Comparison of ENCODE assay signal across 25 mouse cellular contexts in the genomic region with DNA sequence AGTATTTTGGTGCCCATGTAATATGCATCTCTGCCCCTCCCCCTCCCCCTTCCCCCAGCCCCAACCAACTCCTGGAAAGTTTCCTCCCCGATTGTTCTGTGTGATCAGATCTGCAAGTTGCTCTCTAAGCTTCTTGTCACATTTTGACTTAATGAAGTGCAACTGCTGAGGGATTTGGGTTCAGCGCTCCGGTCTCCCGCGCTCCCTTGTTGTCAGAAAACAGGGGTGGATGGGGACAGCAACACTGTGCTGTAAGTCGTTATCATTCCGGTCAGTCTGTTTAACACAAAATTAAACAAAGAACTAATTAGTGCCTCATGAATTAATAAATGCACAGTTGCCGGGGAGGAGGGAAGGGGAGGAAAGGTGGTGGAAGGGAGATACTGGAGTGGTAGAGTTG.
DNase-seq lines count a peak whose midpoint lies in the region; ATAC-seq lines count a peak whose summit lies in the region.
"Had no signal": no experiment of that assay in that cellular context is flagged by ENCODE, and none has a peak within 500 bp of the region (broad histone marks: within the 10 kb centered on the region; RNA-seq: fewer than 3 reads in every experiment).

No protein-coding gene starts in this region.

- H3K9me3 ChIP-seq in heart, embryonic 10.5 days: no peaks in the 10 kb centered on the region
- no peaks in the 10 kb centered on the region for H3K9me3 ChIP-seq in heart, embryonic 12.5 days (replicated peaks)
- no peaks in the 10 kb centered on the region for H3K9me3 ChIP-seq in midbrain, embryonic 10.5 days (replicated peaks)
- H3K9me3 ChIP-seq in midbrain, embryonic 16.5 days (replicated peaks; ENCODE audit: control insufficient read depth, low read length, poor library complexity, severe bottlenecking): no peaks in the 10 kb centered on the region
- H3K9me3 ChIP-seq: embryonic facial prominence, embryonic 10.5 days; embryonic facial prominence, embryonic 13.5 days; forebrain, embryonic 15.5 days; heart, embryonic 13.5 days had no signal

- no peak overlapping the region for H3K4me2 ChIP-seq in heart, embryonic 12.5 days
- no peak overlapping the region for H3K4me2 ChIP-seq in midbrain, embryonic 16.5 days (ENCODE audit: low read length)
- H3K4me2 ChIP-seq: embryonic facial prominence, embryonic 13.5 days; forebrain, embryonic 15.5 days; heart, embryonic 13.5 days; hindbrain, embryonic 14.5 days had no signal

- 56% methylated on average over 8 of the region's 8 CpGs for WGBS in heart, embryonic 10.5 days
- WGBS in heart, embryonic 12.5 days: 63% methylated on average over 8 of the region's 8 CpGs
- 21% methylated on average over 8 of the region's 8 CpGs for WGBS in midbrain, embryonic 10.5 days
- 9% methylated on average over 8 of the region's 8 CpGs for WGBS in midbrain, embryonic 16.5 days

- 0 out of 2 replicates have a peak overlapping the region, but pooled peaks have one; percentile 13 for H3K27ac ChIP-seq in heart, embryonic 10.5 days
- H3K27ac ChIP-seq in heart, embryonic 12.5 days (ENCODE audit: poor library complexity, severe bottlenecking): no peak overlapping the region
- peak overlapping the region; percentile 87 for H3K27ac ChIP-seq in midbrain, embryonic 10.5 days (replicated peaks)
- H3K27ac ChIP-seq in midbrain, embryonic 16.5 days (ENCODE audit: low read length): no peak overlapping the region
- H3K27ac ChIP-seq: embryonic facial prominence, embryonic 10.5 days; embryonic facial prominence, embryonic 13.5 days; forebrain, embryonic 15.5 days; heart, embryonic 13.5 days; hindbrain, embryonic 14.5 days had no signal

- H3K27me3 ChIP-seq in heart, embryonic 10.5 days (ENCODE audit: insufficient read depth, poor library complexity, severe bottlenecking): peaks cover 54% of the 10 kb centered on the region
- peaks cover 33% of the 10 kb centered on the region for H3K27me3 ChIP-seq in heart, embryonic 12.5 days (replicated peaks)
- H3K27me3 ChIP-seq in midbrain, embryonic 10.5 days (ENCODE audit: low read depth, poor library complexity, severe bottlenecking): peaks cover 93% of the 10 kb centered on the region
- H3K27me3 ChIP-seq in midbrain, embryonic 16.5 days (ENCODE audit: control insufficient read depth, insufficient read depth, low read depth, low read length): peaks cover 4% of the 10 kb centered on the region; the same call in 1 of the 2 replicates

- H3K9ac ChIP-seq in heart, embryonic 12.5 days: no peak overlapping the region
- no peak overlapping the region for H3K9ac ChIP-seq in midbrain, embryonic 16.5 days (ENCODE audit: low read depth, low read length)
- H3K9ac ChIP-seq: embryonic facial prominence, embryonic 13.5 days; forebrain, embryonic 15.5 days; heart, embryonic 13.5 days; hindbrain, embryonic 14.5 days had no signal

- H3K4me1 ChIP-seq in heart, embryonic 10.5 days: peaks cover 83% of the 10 kb centered on the region
- peaks cover 79% of the 10 kb centered on the region for H3K4me1 ChIP-seq in heart, embryonic 12.5 days (replicated peaks)
- peaks cover 100% of the 10 kb centered on the region for H3K4me1 ChIP-seq in midbrain, embryonic 10.5 days
- H3K4me1 ChIP-seq in midbrain, embryonic 16.5 days (ENCODE audit: control insufficient read depth, insufficient read depth, low read length): peaks cover 15% of the 10 kb centered on the region

- no peak overlapping the region for H3K4me3 ChIP-seq in heart, embryonic 10.5 days
- H3K4me3 ChIP-seq in heart, embryonic 12.5 days: no peak overlapping the region
- H3K4me3 ChIP-seq in midbrain, embryonic 10.5 days: no peak overlapping the region
- no peak overlapping the region for H3K4me3 ChIP-seq in midbrain, embryonic 16.5 days (ENCODE audit: low read depth, low read length)
- H3K4me3 ChIP-seq: embryonic facial prominence, embryonic 10.5 days; embryonic facial prominence, embryonic 13.5 days; erythroblast, embryonic 14.5 days; forebrain, embryonic 15.5 days; heart, embryonic 13.5 days had no signal

- no peak for DNase-seq in heart, embryonic 10.5 days (ENCODE audit: low spot score)
- DNase-seq in midbrain, embryonic 10.5 days (ENCODE audit: low spot score): no peak
- DNase-seq in retina, postnatal 1 day: peak; percentile 58
- DNase-seq in retina, embryonic 14.5 days (ENCODE audit: low spot score): no peak
- DNase-seq: adrenal gland, adult 2 months; adrenal gland, postnatal 14 days; cerebellum, adult 11-12 months; cerebellum, adult 8-10 months; cerebellum, postnatal 10 days; cerebellum, postnatal 36 days; embryo, embryonic 11 days; gastrocnemius, postnatal 14 days; heart, adult 11 months; heart, postnatal 14 days; heart, postnatal 4 days had no signal

- no peak for ATAC-seq in heart, embryonic 12.5 days (ENCODE audit: insufficient number of reproducible peaks, low FRiP score)
- no peak for ATAC-seq in midbrain, embryonic 16.5 days
- ATAC-seq: CD4-positive, CD25-positive, alpha-beta regulatory T cell, adult 4 months; forebrain, embryonic 15.5 days; intestine, postnatal 0 days had no signal

- H3K36me3 ChIP-seq in heart, embryonic 10.5 days: no peaks in the 10 kb centered on the region
- H3K36me3 ChIP-seq in heart, embryonic 12.5 days: no peaks in the 10 kb centered on the region
- no peaks in the 10 kb centered on the region for H3K36me3 ChIP-seq in midbrain, embryonic 10.5 days
- H3K36me3 ChIP-seq in midbrain, embryonic 16.5 days (ENCODE audit: control insufficient read depth, insufficient read depth, low read length): no peaks in the 10 kb centered on the region
- H3K36me3 ChIP-seq: embryonic facial prominence, embryonic 10.5 days; embryonic facial prominence, embryonic 13.5 days; forebrain, embryonic 15.5 days; heart, embryonic 13.5 days had no signal

Comparison
In these comparisons a context has a peak if more than half of its experiments do, and no peak if none do; other contexts are left out.
1. H3K27ac ChIP-seq: peak in heart, embryonic 10.5 days (single experiment) and midbrain, embryonic 10.5 days (single experiment); none in heart, embryonic 12.5 days (single experiment) and midbrain, embryonic 16.5 days (single experiment).